1 mouse cellular context compared by ENCODE assay signal in genomic region chr12:54164040-54164723, GRCm38 (mm10).
TF ChIP-seq lines count a peak whose summit lies in the region.

No protein-coding gene starts in this region.

TF ChIP-seq in CH12.LX, 34 proteins besides CTCF, POLR2A, EP300 and RAD21 (continued from another document):
- TF ChIP-seq BHLHE40 (IDR thresholded peaks at IDR 0.05; ENCODE audit: low read depth, low read length), result no peak
TF ChIP-seq in CH12.LX: peak in this region for 0.
